Mouse (Mus musculus) cerebellum, postnatal 36 days (tissue): ENCODE measurements around the gene Hist1h3f.
"Not testable (repeated sequence)": the region's sequence is repeated elsewhere in the genome, so short reads cannot be mapped to it uniquely, and the experiment has no call there.

ENCODE experiments used
- DNase-seq, 2 experiments: peaks; one replicate each; pipeline ENCODE4 v3.0.0; 2021 to 2022; ENCODE audit warnings: mixed read lengths in 2 of 2

Hist1h3f gene

DNA sequence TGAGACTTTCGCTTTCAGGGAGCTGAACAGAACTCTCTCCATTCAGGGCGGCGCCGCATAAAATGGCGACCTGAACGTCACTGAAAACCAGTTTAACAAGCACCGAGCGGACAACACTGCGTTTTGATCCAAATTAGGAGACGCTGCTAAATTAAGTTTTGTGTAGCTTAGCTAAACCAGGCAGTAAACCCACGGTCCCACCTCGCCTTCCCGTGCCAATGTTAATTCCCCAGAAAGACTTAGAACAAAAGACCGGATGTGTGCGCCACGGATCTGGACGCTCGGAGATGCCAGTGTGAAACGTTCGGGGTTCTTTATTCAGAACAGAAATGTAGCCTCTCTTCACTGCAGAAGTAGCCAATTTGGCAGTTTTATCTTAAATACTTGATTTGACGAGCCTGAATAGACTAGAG, 41.2 kb downstream of the Hist1h3f start:
- DNase-seq, result peak; percentile 47 to 57

- peak; percentile 44 to 65 for DNase-seq
Observed at GRCm38 (mm10) chr13:23585442-23586098, 41.7 kb downstream of the Hist1h3f start.

GRCm38 (mm10) chr13:23586099-23586939, 42.5 kb downstream of the Hist1h3f start:
- no peak for DNase-seq

- no peak for DNase-seq
Observed at GRCm38 (mm10) chr13:23586940-23587225, 43.0 kb downstream of the Hist1h3f start.

DNA sequence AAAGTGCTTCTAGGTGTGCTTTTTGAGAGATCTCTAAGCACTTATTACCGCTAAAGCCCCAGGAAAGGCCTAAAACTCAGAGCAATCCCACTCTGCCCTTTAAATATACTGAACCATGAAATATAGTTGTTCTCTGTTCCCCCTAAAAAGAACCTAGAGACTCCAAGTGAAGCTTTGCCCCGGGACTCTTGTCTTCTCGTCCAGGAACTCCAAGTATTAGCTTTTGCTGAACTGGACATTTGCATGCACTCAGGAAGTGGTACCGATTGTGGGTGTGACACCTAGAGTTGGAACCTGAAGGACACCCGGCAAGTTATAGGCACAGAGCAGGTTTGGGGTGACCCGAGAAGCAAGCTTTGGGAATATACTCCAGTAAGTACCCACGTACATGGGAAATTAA, 47.4 kb downstream of the Hist1h3f start:
- DNase-seq, result no peak

DNA sequence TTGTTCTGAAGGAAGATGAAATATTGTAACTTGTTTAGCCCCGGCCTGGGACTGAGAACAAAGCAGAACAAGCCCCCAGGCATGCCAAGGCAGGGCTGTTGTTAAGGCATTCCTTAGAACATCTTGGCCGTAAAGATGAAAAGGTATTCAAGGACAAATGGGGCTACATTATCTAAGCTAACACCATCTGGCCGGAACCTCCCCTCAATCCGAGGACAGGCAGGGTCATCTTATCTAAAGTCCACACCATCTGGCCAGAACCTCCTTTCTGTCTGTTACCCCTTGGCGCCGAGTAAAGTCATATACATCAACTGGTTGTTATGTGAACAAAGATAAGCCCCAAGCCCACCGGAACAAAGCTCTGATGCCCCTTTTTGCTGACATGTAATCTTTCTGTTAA, 48.0 kb downstream of the Hist1h3f start:
- DNase-seq, result not testable (repeated sequence)

DNA sequence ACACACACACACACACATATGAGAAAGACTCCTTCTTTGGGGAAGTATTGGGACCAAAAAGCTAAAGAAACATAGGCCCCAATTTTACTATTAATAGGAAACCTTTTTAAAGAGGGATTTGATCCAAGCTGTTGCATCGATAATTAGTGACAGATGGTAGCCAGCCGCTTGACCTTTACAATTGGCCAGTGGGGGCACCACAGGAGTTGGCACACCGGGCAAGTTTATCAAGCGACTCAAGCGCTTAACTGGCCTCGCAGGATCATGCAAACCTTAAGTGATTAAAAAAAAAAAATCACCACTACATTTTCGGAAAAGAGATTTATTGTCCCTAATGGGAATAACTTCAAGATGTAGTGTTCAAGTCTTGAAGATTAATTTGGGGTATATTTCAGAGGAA, 48.8 kb downstream of the Hist1h3f start:
- DNase-seq, result peak; percentile 63 to 66

DNA sequence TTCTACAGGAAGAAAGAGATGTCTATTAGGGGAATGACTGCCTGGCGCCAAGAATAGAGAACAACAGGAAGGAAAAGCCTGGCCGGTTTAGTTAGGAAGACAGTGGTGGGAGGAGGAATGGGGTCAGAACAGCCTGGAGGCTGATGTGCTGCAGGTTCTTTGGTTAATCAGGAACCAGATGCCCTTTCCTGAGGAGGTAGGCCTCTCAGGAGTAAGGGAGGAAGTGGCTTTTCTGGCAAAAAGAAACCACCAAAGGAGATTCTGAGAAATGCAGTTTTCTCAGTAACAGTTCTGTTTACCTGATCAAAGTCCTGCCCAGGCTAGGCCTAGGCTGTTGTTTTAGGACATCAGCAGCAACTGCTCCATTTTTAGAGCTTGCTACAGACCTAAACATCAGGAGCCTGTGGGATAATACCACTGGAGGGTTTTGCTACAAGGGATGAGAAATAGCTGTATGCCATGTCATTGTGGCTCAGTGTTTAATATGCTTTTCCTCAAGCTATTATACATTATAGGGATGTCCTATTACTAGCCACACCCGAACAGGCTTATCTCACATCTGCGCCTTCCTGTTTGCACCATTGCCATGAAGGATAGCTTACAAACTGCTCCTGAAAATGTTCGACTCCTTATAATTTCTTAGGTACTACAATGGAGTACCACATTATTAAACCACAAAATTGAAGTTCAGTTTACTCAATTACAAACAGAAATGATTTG, 49.4 kb downstream of the Hist1h3f start:
- no peak for DNase-seq
